Mouse (Mus musculus) embryonic facial prominence, embryonic 13.5 days (tissue): ENCODE data around the gene Sox1. TPM values are rescaled to one million over a fixed set of nuclear protein-coding genes. Genes with fewer than 3 reads are reported as not detected.

Experiments
- ATAC-seq: fragments of 200-750 bp; cut with Nextera tagmentation; 2 replicates; pipeline ENCODE4 v1.8.0; 2017; ENCODE audit warnings: low read depth; ENCODE audit not compliant: insufficient number of reproducible peaks, insufficient read depth, low FRiP score, low TSS enrichment
- H3K27ac ChIP-seq: fragments of 300-500 bp; sonication (generic); 2 replicates; pipeline ENCODE4 v1.5.1; 2015; ENCODE audit warnings: moderate library complexity, mild to moderate bottlenecking, inconsistent platforms
- H3K27me3 ChIP-seq: fragments of 300-500 bp; sonication (generic); 2 replicates; pipeline ENCODE4 v1.6.1; 2015; ENCODE audit warnings: mild to moderate bottlenecking, inconsistent platforms
- H3K36me3 ChIP-seq: fragments of 300-500 bp; sonication (generic); 2 replicates; pipeline ENCODE4 v1.6.1; 2015; ENCODE audit warnings: mild to moderate bottlenecking, inconsistent platforms
- H3K4me1 ChIP-seq: fragments of 300-500 bp; sonication (generic); 2 replicates; pipeline ENCODE4 v1.6.1; 2015; ENCODE audit warnings: inconsistent platforms
- H3K4me2 ChIP-seq: fragments of 300-500 bp; sonication (generic); 2 replicates; pipeline ENCODE4 v1.6.1; 2015; ENCODE audit warnings: moderate library complexity, mild to moderate bottlenecking, inconsistent platforms
- H3K4me3 ChIP-seq: fragments of 300-500 bp; sonication (generic); 2 replicates; pipeline ENCODE4 v1.5.1; 2015; ENCODE audit warnings: mild to moderate bottlenecking, inconsistent platforms
- H3K9ac ChIP-seq: fragments of 300-500 bp; sonication (generic); 2 replicates; pipeline ENCODE4 v1.6.1; 2015; ENCODE audit warnings: mild to moderate bottlenecking, inconsistent platforms
- H3K9me3 ChIP-seq: fragments of 300-500 bp; sonication (generic); 2 replicates; pipeline ENCODE4 v1.6.1; 2016; ENCODE audit warnings: inconsistent platforms
- WGBS: fragments of 180-500 bp; shearing (Covaris S2); methylation state at CpG from one replicate; pipeline ENCODE4 v1.1.7; 2015; ENCODE audit warnings: mixed read lengths; 5-methylcytosine and 5-hydroxymethylcytosine counted together
- polyA plus RNA-seq: library from polyadenylated mRNA; unstranded; fragments of >200 nt; fragmentation: Nextera tagmentation; extraction: Ambion mirVana; gene quantifications from 2 replicates; pipeline ENCODE4 v1.2.1, GENCODE M21; 2015

Gene Sox1
- polyA plus RNA-seq, 1 experiment from 2014 or later, result not detected

- Histone ChIP-seq H3K9ac (no peak overlapping the region), H3K4me3 (no peak overlapping the region), H3K4me1 (peaks cover 17% of the 10 kb centered on the region), H3K4me2 (no peak overlapping the region), H3K27ac (no peak overlapping the region), H3K9me3 (no peaks in the 10 kb centered on the region), H3K27me3 (peaks cover 100% of the 10 kb centered on the region), H3K36me3 (no peaks in the 10 kb centered on the region)
- WGBS, result 2% methylated on average over 38 of the region's 38 CpGs
- ATAC-seq, result no peak
These were observed 4.3 kb upstream of the Sox1 start for GRCm38 (mm10) chr8:12390640-12391365.

- H3K27me3 ChIP-seq, result peaks cover 100% of the 10 kb centered on the region
- no peak for ATAC-seq
These were observed 3.5 kb upstream of the Sox1 start for GRCm38 (mm10) chr8:12391366-12392250.

GRCm38 (mm10) chr8:12392801-12393200 lies 2.3 kb upstream of the Sox1 start:
- Histone ChIP-seq H3K4me2 (no peak overlapping the region), H3K27me3 (peaks cover 100% of the 10 kb centered on the region), H3K27ac (no peak overlapping the region), H3K9ac (no peak overlapping the region), H3K4me1 (peaks cover 26% of the 10 kb centered on the region), H3K9me3 (no peaks in the 10 kb centered on the region), H3K36me3 (no peaks in the 10 kb centered on the region), H3K4me3 (no peak overlapping the region)
- no peak for ATAC-seq
- 20% methylated on average over 1 of the region's 1 CpGs for WGBS

More at GRCm38 (mm10) chr8:12391366-12392250, 3.5 kb upstream of the Sox1 start:
- H3K36me3 ChIP-seq, result no peaks in the 10 kb centered on the region
- no peaks in the 10 kb centered on the region for H3K9me3 ChIP-seq
- H3K9ac ChIP-seq, result no peak overlapping the region
- 1% methylated on average over 37 of the region's 37 CpGs for WGBS
- no peak overlapping the region for H3K27ac ChIP-seq
- H3K4me1 ChIP-seq, result peaks cover 17% of the 10 kb centered on the region
- H3K4me3 ChIP-seq, result no peak overlapping the region
- no peak overlapping the region for H3K4me2 ChIP-seq

GRCm38 (mm10) chr8:12394385-12395000 lies 602 bp upstream of the Sox1 start:
- H3K27ac ChIP-seq, result no peak overlapping the region
- no peak for ATAC-seq

GRCm38 (mm10) chr8:12396501-12397345 lies 1.6 kb downstream of the Sox1 start:
- Histone ChIP-seq H3K4me2 (peak overlapping the region; percentile 50), H3K4me3 (peak overlapping the region; percentile 34), H3K4me1 (peaks cover 29% of the 10 kb centered on the region), H3K27ac (no peak overlapping the region), H3K9ac (no peak overlapping the region), H3K9me3 (no peaks in the 10 kb centered on the region), H3K27me3 (peaks cover 98% of the 10 kb centered on the region), H3K36me3 (no peaks in the 10 kb centered on the region)
- no peak for ATAC-seq
- under 1% methylated on average over 107 of the region's 118 CpGs for WGBS

More at GRCm38 (mm10) chr8:12394385-12395000, 602 bp upstream of the Sox1 start:
- Histone ChIP-seq H3K4me2 (peak overlapping the region; percentile 65), H3K4me3 (peak overlapping the region; percentile 43), H3K4me1 (peaks cover 26% of the 10 kb centered on the region), H3K36me3 (no peaks in the 10 kb centered on the region), H3K27me3 (peaks cover 99% of the 10 kb centered on the region), H3K9ac (no peak overlapping the region), H3K9me3 (no peaks in the 10 kb centered on the region)
- WGBS, result under 1% methylated on average over 22 of the region's 22 CpGs

GRCm38 (mm10) chr8:12397346-12397925 lies 2.3 kb downstream of the Sox1 start:
- Histone ChIP-seq H3K4me2 (peak overlapping the region; percentile 50), H3K9me3 (no peaks in the 10 kb centered on the region), H3K4me1 (peaks cover 31% of the 10 kb centered on the region), H3K9ac (no peak overlapping the region), H3K27me3 (peaks cover 98% of the 10 kb centered on the region), H3K4me3 (peak overlapping the region; percentile 34), H3K36me3 (no peaks in the 10 kb centered on the region), H3K27ac (no peak overlapping the region)
- under 1% methylated on average over 59 of the region's 59 CpGs for WGBS
- ATAC-seq, result no peak

GRCm38 (mm10) chr8:12398011-12398945 lies 3.2 kb downstream of the Sox1 start:
- Histone ChIP-seq H3K9ac (no peak overlapping the region), H3K4me3 (no peak overlapping the region), H3K36me3 (no peaks in the 10 kb centered on the region), H3K27ac (no peak overlapping the region), H3K9me3 (no peaks in the 10 kb centered on the region), H3K4me2 (no peak overlapping the region), H3K27me3 (peaks cover 98% of the 10 kb centered on the region), H3K4me1 (peaks cover 31% of the 10 kb centered on the region)
- no peak for ATAC-seq
- WGBS, result 2% methylated on average over 21 of the region's 21 CpGs

GRCm38 (mm10) chr8:12399421-12400205 lies 4.5 kb downstream of the Sox1 start:
- Histone ChIP-seq H3K4me2 (no peak overlapping the region), H3K4me3 (no peak overlapping the region), H3K4me1 (peaks cover 31% of the 10 kb centered on the region), H3K36me3 (no peaks in the 10 kb centered on the region), H3K27me3 (peaks cover 98% of the 10 kb centered on the region), H3K9ac (no peak overlapping the region), H3K27ac (no peak overlapping the region), H3K9me3 (no peaks in the 10 kb centered on the region)
- no peak for ATAC-seq
- WGBS, result under 1% methylated on average over 5 of the region's 5 CpGs

GRCm38 (mm10) chr8:12400611-12401390 lies 5.7 kb downstream of the Sox1 start:
- Histone ChIP-seq H3K9me3 (no peaks in the 10 kb centered on the region), H3K4me2 (peak overlapping the region; percentile 31), H3K4me3 (peak overlapping the region; percentile 7; the same call in 1 of the 2 replicates), H3K27me3 (peaks cover 96% of the 10 kb centered on the region), H3K36me3 (no peaks in the 10 kb centered on the region), H3K9ac (no peak overlapping the region), H3K4me1 (peaks cover 22% of the 10 kb centered on the region), H3K27ac (no peak overlapping the region)
- WGBS, result under 1% methylated on average over 42 of the region's 44 CpGs
- ATAC-seq, result 0 out of 2 replicates have a peak, but pooled peaks have one; percentile 16
